Mouse (Mus musculus): ENCODE data around the gene Rnf34. TPM values are rescaled to one million over a fixed set of nuclear protein-coding genes. Genes with fewer than 3 reads are reported as not detected.

Gene Rnf34
- polyA plus RNA-seq, 1 experiment from 2014 or later, result 32.4 TPM

- H3K27me3 ChIP-seq (ENCODE audit: control insufficient read depth, insufficient read depth, low read length), result no peaks in the 10 kb centered on the region
- H3K9ac ChIP-seq (ENCODE audit: low read depth, low read length), result peak overlapping the region; percentile 92
- H3K4me2 ChIP-seq, result peak overlapping the region; percentile 85
- H3K27ac ChIP-seq (ENCODE audit: low read depth, low read length), result peak overlapping the region; percentile 90
- H3K36me3 ChIP-seq (ENCODE audit: control insufficient read depth, insufficient read depth, low read length), result no peaks in the 10 kb centered on the region
- ATAC-seq (replicated peaks; ENCODE audit: insufficient number of reproducible peaks, low FRiP score, low TSS enrichment), result peak; percentile 97
- H3K4me3 ChIP-seq (ENCODE audit: low read depth, low read length), result peak overlapping the region; percentile 86
- no peaks in the 10 kb centered on the region for H3K9me3 ChIP-seq (replicated peaks; ENCODE audit: control insufficient read depth, low read length)
- peaks cover 8% of the 10 kb centered on the region for H3K4me1 ChIP-seq (ENCODE audit: control insufficient read depth, insufficient read depth, low read length)
- WGBS (ENCODE audit: insufficient replicate concordance), result 1% methylated on average over 68 of the region's 120 CpGs
These were observed 50.1 kb downstream of the Rnf34 start for GRCm38 (mm10) chr5:122899777-122900557.

GRCm38 (mm10) chr5:122900558-122901171, 50.8 kb downstream of the Rnf34 start:
- H3K27me3 ChIP-seq (ENCODE audit: control insufficient read depth, insufficient read depth, low read length), result no peaks in the 10 kb centered on the region
- H3K4me1 ChIP-seq (ENCODE audit: control insufficient read depth, insufficient read depth, low read length), result 0 out of 2 replicates have a peak, but pooled peaks cover 5% of the 10 kb centered on the region
- 0 out of 2 replicates have a peak, but pooled peaks have one; percentile 6 for ATAC-seq (replicated peaks; ENCODE audit: insufficient number of reproducible peaks, low FRiP score, low TSS enrichment)
- H3K9me3 ChIP-seq (replicated peaks; ENCODE audit: control insufficient read depth, low read length), result no peaks in the 10 kb centered on the region
- H3K9ac ChIP-seq (ENCODE audit: low read depth, low read length), result peak overlapping the region; percentile 92
- peak overlapping the region; percentile 86 for H3K4me3 ChIP-seq (ENCODE audit: low read depth, low read length)
- peak overlapping the region; percentile 90 for H3K27ac ChIP-seq (ENCODE audit: low read depth, low read length)
- no peaks in the 10 kb centered on the region for H3K36me3 ChIP-seq (ENCODE audit: control insufficient read depth, insufficient read depth, low read length)
- peak overlapping the region; percentile 85 for H3K4me2 ChIP-seq
- 3% methylated on average over 33 of the region's 33 CpGs for WGBS (ENCODE audit: insufficient replicate concordance)

- H3K4me3 ChIP-seq (ENCODE audit: low read depth, low read length), result peak overlapping the region; percentile 86
- 54% methylated on average over 11 of the region's 11 CpGs for WGBS (ENCODE audit: insufficient replicate concordance)
- H3K4me1 ChIP-seq (ENCODE audit: control insufficient read depth, insufficient read depth, low read length), result 0 out of 2 replicates have a peak, but pooled peaks cover 5% of the 10 kb centered on the region
- peak overlapping the region; percentile 92 for H3K9ac ChIP-seq (ENCODE audit: low read depth, low read length)
- H3K27me3 ChIP-seq (ENCODE audit: control insufficient read depth, insufficient read depth, low read length), result no peaks in the 10 kb centered on the region
- ATAC-seq (replicated peaks; ENCODE audit: insufficient number of reproducible peaks, low FRiP score, low TSS enrichment), result no peak
- no peak overlapping the region for H3K27ac ChIP-seq (ENCODE audit: low read depth, low read length)
- H3K9me3 ChIP-seq (replicated peaks; ENCODE audit: control insufficient read depth, low read length), result no peaks in the 10 kb centered on the region
- peak overlapping the region; percentile 85 for H3K4me2 ChIP-seq
- no peaks in the 10 kb centered on the region for H3K36me3 ChIP-seq (ENCODE audit: control insufficient read depth, insufficient read depth, low read length)
These were observed 51.3 kb downstream of the Rnf34 start for GRCm38 (mm10) chr5:122901179-122901578.

GRCm38 (mm10) chr5:122901666-122902065, 51.8 kb downstream of the Rnf34 start:
- Histone ChIP-seq H3K4me3 (ENCODE audit: low read depth, low read length) (no peak overlapping the region), H3K36me3 (ENCODE audit: control insufficient read depth, insufficient read depth, low read length) (no peaks in the 10 kb centered on the region), H3K4me2 (no peak overlapping the region), H3K9ac (ENCODE audit: low read depth, low read length) (no peak overlapping the region), H3K4me1 (ENCODE audit: control insufficient read depth, insufficient read depth, low read length) (0 out of 2 replicates have a peak, but pooled peaks cover 5% of the 10 kb centered on the region), H3K27me3 (ENCODE audit: control insufficient read depth, insufficient read depth, low read length) (no peaks in the 10 kb centered on the region), H3K27ac (ENCODE audit: low read depth, low read length) (no peak overlapping the region), H3K9me3 (replicated peaks; ENCODE audit: control insufficient read depth, low read length) (no peaks in the 10 kb centered on the region)
- ATAC-seq (replicated peaks; ENCODE audit: insufficient number of reproducible peaks, low FRiP score, low TSS enrichment), result no peak
- WGBS (ENCODE audit: insufficient replicate concordance), result 47% methylated on average over 3 of the region's 3 CpGs

- Histone ChIP-seq H3K9ac (ENCODE audit: low read depth, low read length) (no peak overlapping the region), H3K36me3 (ENCODE audit: control insufficient read depth, insufficient read depth, low read length) (no peaks in the 10 kb centered on the region), H3K4me2 (no peak overlapping the region), H3K4me3 (ENCODE audit: low read depth, low read length) (no peak overlapping the region), H3K27me3 (ENCODE audit: control insufficient read depth, insufficient read depth, low read length) (no peaks in the 10 kb centered on the region), H3K4me1 (ENCODE audit: control insufficient read depth, insufficient read depth, low read length) (0 out of 2 replicates have a peak, but pooled peaks cover 5% of the 10 kb centered on the region), H3K9me3 (replicated peaks; ENCODE audit: control insufficient read depth, low read length) (no peaks in the 10 kb centered on the region), H3K27ac (ENCODE audit: low read depth, low read length) (no peak overlapping the region)
- WGBS (ENCODE audit: insufficient replicate concordance), result 63% methylated on average over 6 of the region's 6 CpGs
- no peak for ATAC-seq (replicated peaks; ENCODE audit: insufficient number of reproducible peaks, low FRiP score, low TSS enrichment)
These were observed 52.4 kb downstream of the Rnf34 start for GRCm38 (mm10) chr5:122902228-122902627.

GRCm38 (mm10) chr5:122903165-122903564, 53.3 kb downstream of the Rnf34 start:
- no peaks in the 10 kb centered on the region for H3K27me3 ChIP-seq (ENCODE audit: control insufficient read depth, insufficient read depth, low read length)
- H3K4me2 ChIP-seq, result no peak overlapping the region
- H3K4me3 ChIP-seq (ENCODE audit: low read depth, low read length), result no peak overlapping the region
- no peaks in the 10 kb centered on the region for H3K9me3 ChIP-seq (replicated peaks; ENCODE audit: control insufficient read depth, low read length)
- H3K4me1 ChIP-seq (ENCODE audit: control insufficient read depth, insufficient read depth, low read length), result 0 out of 2 replicates have a peak, but pooled peaks cover 5% of the 10 kb centered on the region
- no peaks in the 10 kb centered on the region for H3K36me3 ChIP-seq (ENCODE audit: control insufficient read depth, insufficient read depth, low read length)
- 75% methylated on average over 5 of the region's 5 CpGs for WGBS (ENCODE audit: insufficient replicate concordance)
- no peak overlapping the region for H3K9ac ChIP-seq (ENCODE audit: low read depth, low read length)
- ATAC-seq (replicated peaks; ENCODE audit: insufficient number of reproducible peaks, low FRiP score, low TSS enrichment), result no peak
- H3K27ac ChIP-seq (ENCODE audit: low read depth, low read length), result no peak overlapping the region

GRCm38 (mm10) chr5:122907182-122907581, 57.3 kb downstream of the Rnf34 start:
- Histone ChIP-seq H3K4me1 (ENCODE audit: control insufficient read depth, insufficient read depth, low read length) (no peaks in the 10 kb centered on the region), H3K4me2 (no peak overlapping the region), H3K27ac (ENCODE audit: low read depth, low read length) (no peak overlapping the region), H3K9ac (ENCODE audit: low read depth, low read length) (no peak overlapping the region), H3K4me3 (ENCODE audit: low read depth, low read length) (no peak overlapping the region), H3K9me3 (replicated peaks; ENCODE audit: control insufficient read depth, low read length) (no peaks in the 10 kb centered on the region), H3K36me3 (ENCODE audit: control insufficient read depth, insufficient read depth, low read length) (no peaks in the 10 kb centered on the region), H3K27me3 (ENCODE audit: control insufficient read depth, insufficient read depth, low read length) (no peaks in the 10 kb centered on the region)
- ATAC-seq (replicated peaks; ENCODE audit: insufficient number of reproducible peaks, low FRiP score, low TSS enrichment), result no peak
- 93% methylated on average over 1 of the region's 1 CpGs for WGBS (ENCODE audit: insufficient replicate concordance)

- Histone ChIP-seq H3K27ac (ENCODE audit: low read depth, low read length) (no peak overlapping the region), H3K9me3 (replicated peaks; ENCODE audit: control insufficient read depth, low read length) (no peaks in the 10 kb centered on the region), H3K9ac (ENCODE audit: low read depth, low read length) (no peak overlapping the region), H3K4me2 (no peak overlapping the region), H3K4me3 (ENCODE audit: low read depth, low read length) (no peak overlapping the region), H3K36me3 (ENCODE audit: control insufficient read depth, insufficient read depth, low read length) (no peaks in the 10 kb centered on the region), H3K27me3 (ENCODE audit: control insufficient read depth, insufficient read depth, low read length) (no peaks in the 10 kb centered on the region), H3K4me1 (ENCODE audit: control insufficient read depth, insufficient read depth, low read length) (no peaks in the 10 kb centered on the region)
- 80% methylated on average over 2 of the region's 2 CpGs for WGBS (ENCODE audit: insufficient replicate concordance)
- no peak for ATAC-seq (replicated peaks; ENCODE audit: insufficient number of reproducible peaks, low FRiP score, low TSS enrichment)
These were observed 58.2 kb downstream of the Rnf34 start for GRCm38 (mm10) chr5:122908001-122908400.
